In the genomic region with DNA sequence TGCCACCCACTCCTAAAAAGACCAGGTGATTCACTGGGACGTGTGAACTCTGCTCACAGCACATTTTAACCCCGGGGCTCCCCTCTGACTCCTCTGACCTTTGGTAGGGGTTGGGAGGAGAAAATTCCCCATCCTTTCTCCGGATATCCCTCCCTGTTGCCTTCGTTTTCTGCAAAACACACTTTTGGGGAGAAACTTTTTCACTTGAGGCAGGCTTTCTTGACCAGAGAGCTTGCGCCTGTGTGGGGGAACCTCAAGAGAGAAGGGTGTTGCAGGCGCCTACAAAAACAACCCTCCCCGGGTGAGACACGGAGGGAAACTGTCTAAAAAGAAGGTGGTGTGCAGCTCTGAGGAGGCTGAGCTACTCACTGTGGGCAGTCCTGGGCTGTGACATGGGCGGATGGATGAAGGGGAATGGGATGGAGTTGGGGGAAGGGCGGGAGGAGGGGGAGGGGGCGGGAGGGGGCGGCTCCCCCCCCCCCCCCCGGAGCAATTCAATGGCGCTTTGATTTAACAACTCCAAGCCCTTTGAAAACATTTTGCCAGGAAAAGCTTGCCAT, we compare ENCODE assay signal across 9 mouse cellular contexts.
A peak's percentile ranks its signal among the peaks of the same experiment; 100 is the strongest.
DNase-seq lines count a peak whose midpoint lies in the region; ATAC-seq lines count a peak whose summit lies in the region.
"Had no signal": no experiment of that assay in that cellular context is flagged by ENCODE, and none has a peak within 500 bp of the region (broad histone marks: within the 10 kb centered on the region; RNA-seq: fewer than 3 reads in every experiment).

No protein-coding gene starts in this region.

- H3K4me2 ChIP-seq in kidney, embryonic 14.5 days (replicated peaks; ENCODE audit: low read depth, low read length) = peak overlapping the region; percentile 76
- peak overlapping the region; percentile 71 for H3K4me2 ChIP-seq in embryonic facial prominence, embryonic 15.5 days (replicated peaks)
- peak overlapping the region; percentile 91 for H3K4me2 ChIP-seq in intestine, embryonic 14.5 days (ENCODE audit: low read length)
- H3K4me2 ChIP-seq in midbrain, embryonic 15.5 days = peak overlapping the region; percentile 54

- ATAC-seq in kidney, embryonic 14.5 days (ENCODE audit: low FRiP score, low TSS enrichment) = peak; percentile 72
- no peak for ATAC-seq in embryonic facial prominence, embryonic 15.5 days (ENCODE audit: insufficient number of reproducible peaks, low FRiP score, low TSS enrichment, low read depth)
- no peak for ATAC-seq in intestine, embryonic 14.5 days (replicated peaks; ENCODE audit: low FRiP score, low TSS enrichment, low read depth)
- peak; percentile 59; the same call in 1 of the 2 replicates for ATAC-seq in midbrain, embryonic 15.5 days (replicated peaks)
- ATAC-seq in granulocyte monocyte progenitor cell, adult 5-6 weeks (replicated peaks; ENCODE audit: poor library complexity, severe bottlenecking) = no peak

- no peaks in the 10 kb centered on the region for H3K36me3 ChIP-seq in kidney, embryonic 14.5 days (ENCODE audit: control insufficient read depth, insufficient read depth, low read length)
- H3K36me3 ChIP-seq in embryonic facial prominence, embryonic 15.5 days = no peaks in the 10 kb centered on the region
- no peaks in the 10 kb centered on the region for H3K36me3 ChIP-seq in intestine, embryonic 14.5 days (ENCODE audit: control insufficient read depth, insufficient read depth, low read length)
- H3K36me3 ChIP-seq in midbrain, embryonic 15.5 days (replicated peaks) = no peaks in the 10 kb centered on the region

- H3K9me3 ChIP-seq in kidney, embryonic 14.5 days (ENCODE audit: control insufficient read depth, low read length) = no peaks in the 10 kb centered on the region
- no peaks in the 10 kb centered on the region for H3K9me3 ChIP-seq in embryonic facial prominence, embryonic 15.5 days (replicated peaks)
- H3K9me3 ChIP-seq in intestine, embryonic 14.5 days (ENCODE audit: control insufficient read depth, low read length) = 0 out of 2 replicates have a peak, but pooled peaks cover 4% of the 10 kb centered on the region
- no peaks in the 10 kb centered on the region for H3K9me3 ChIP-seq in midbrain, embryonic 15.5 days

- peaks cover 34% of the 10 kb centered on the region for H3K27me3 ChIP-seq in kidney, embryonic 14.5 days (ENCODE audit: control insufficient read depth, insufficient read depth, low read length)
- H3K27me3 ChIP-seq in embryonic facial prominence, embryonic 15.5 days = peaks cover 41% of the 10 kb centered on the region
- peaks cover 41% of the 10 kb centered on the region for H3K27me3 ChIP-seq in intestine, embryonic 14.5 days (replicated peaks; ENCODE audit: control insufficient read depth, insufficient read depth, low read length)
- H3K27me3 ChIP-seq in midbrain, embryonic 15.5 days (replicated peaks) = peaks cover 65% of the 10 kb centered on the region

- peaks cover 16% of the 10 kb centered on the region for H3K4me1 ChIP-seq in kidney, embryonic 14.5 days (ENCODE audit: control insufficient read depth, insufficient read depth, low read length)
- peaks cover 29% of the 10 kb centered on the region for H3K4me1 ChIP-seq in embryonic facial prominence, embryonic 15.5 days
- H3K4me1 ChIP-seq in intestine, embryonic 14.5 days (replicated peaks; ENCODE audit: control insufficient read depth, insufficient read depth, low read length) = peaks cover 12% of the 10 kb centered on the region
- H3K4me1 ChIP-seq in midbrain, embryonic 15.5 days = peaks cover 21% of the 10 kb centered on the region

- no peak overlapping the region for H3K27ac ChIP-seq in kidney, embryonic 14.5 days (ENCODE audit: low read depth, low read length)
- peak overlapping the region; percentile 74; the same call in 1 of the 2 replicates for H3K27ac ChIP-seq in embryonic facial prominence, embryonic 15.5 days (replicated peaks)
- no peak overlapping the region for H3K27ac ChIP-seq in intestine, embryonic 14.5 days (ENCODE audit: low read depth)
- no peak overlapping the region for H3K27ac ChIP-seq in midbrain, embryonic 15.5 days

- no peak for DNase-seq in kidney, postnatal 10 days
- no peak for DNase-seq in intestine, embryonic 14.5 days (ENCODE audit: low spot score)
- no peak for DNase-seq in c-Kit-positive CD71-positive TER-119-positive erythroid progenitor cells, embryonic 14.5 days (ENCODE audit: low spot score)
- DNase-seq in gastrocnemius, postnatal 25 days = no peak
- DNase-seq: thymus, postnatal 4 days had no signal

- WGBS in kidney, embryonic 14.5 days = 4% methylated on average over 10 of the region's 14 CpGs
- 12% methylated on average over 12 of the region's 14 CpGs for WGBS in embryonic facial prominence, embryonic 15.5 days
- WGBS in intestine, embryonic 14.5 days = 17% methylated on average over 9 of the region's 14 CpGs
- 2% methylated on average over 10 of the region's 14 CpGs for WGBS in midbrain, embryonic 15.5 days

- peak overlapping the region; percentile 53 for H3K9ac ChIP-seq in kidney, embryonic 14.5 days (ENCODE audit: low read depth, low read length)
- H3K9ac ChIP-seq in embryonic facial prominence, embryonic 15.5 days = peak overlapping the region; percentile 28; the same call in 1 of the 2 replicates
- H3K9ac ChIP-seq in intestine, embryonic 14.5 days (ENCODE audit: low read length) = no peak overlapping the region
- H3K9ac ChIP-seq in midbrain, embryonic 15.5 days = no peak overlapping the region

- H3K4me3 ChIP-seq in kidney, embryonic 14.5 days (ENCODE audit: low read length) = peak overlapping the region; percentile 36
- H3K4me3 ChIP-seq in embryonic facial prominence, embryonic 15.5 days (replicated peaks) = peak overlapping the region; percentile 45
- H3K4me3 ChIP-seq in intestine, embryonic 14.5 days (ENCODE audit: low read depth, low read length) = peak overlapping the region; percentile 39
- H3K4me3 ChIP-seq in midbrain, embryonic 15.5 days = peak overlapping the region; percentile 33

Comparison
In these comparisons a context has a peak if more than half of its experiments do, and no peak if none do; other contexts are left out.
1. ATAC-seq: peak in kidney, embryonic 14.5 days (single experiment) and midbrain, embryonic 15.5 days (single experiment); none in embryonic facial prominence, embryonic 15.5 days (single experiment), intestine, embryonic 14.5 days (single experiment) and granulocyte monocyte progenitor cell, adult 5-6 weeks (single experiment).
2. H3K9ac ChIP-seq: peak in kidney, embryonic 14.5 days (single experiment) and embryonic facial prominence, embryonic 15.5 days (single experiment); none in intestine, embryonic 14.5 days (single experiment) and midbrain, embryonic 15.5 days (single experiment).
3. Peak in every context shown above with its lines, with median percentiles within 50 percentile points of each other: H3K4me2 ChIP-seq and H3K4me3 ChIP-seq.